Mouse (Mus musculus) cerebellum, adult 2 months (tissue): ENCODE results near the gene Irs2.

Source experiments
- CTCF ChIP-seq: fragments of 200-500 bp; IDR thresholded peaks from 2 replicates; pipeline ENCODE4 v1.5.1; 2011; ENCODE audit warnings: low read depth, mild to moderate bottlenecking, control low read depth, low read length, moderate library complexity, borderline replicate concordance; ENCODE audit not compliant: insufficient read depth
- POLR2A ChIP-seq: fragments of 200-500 bp; IDR thresholded peaks from 2 replicates; pipeline ENCODE4 v1.6.1; 2011; ENCODE audit warnings: low read length, control low read depth, borderline replicate concordance; ENCODE audit not compliant: insufficient read depth

- TF ChIP-seq POLR2A: no peak
- no peak for TF ChIP-seq CTCF
Measured at GRCm38 (mm10) chr8:10992081-10992480, 16.2 kb downstream of the Irs2 start.
